Mouse (Mus musculus) kidney, embryonic 14.5 days (tissue): ENCODE measurements around the gene Abcb5. TPM values are rescaled to one million over a fixed set of nuclear protein-coding genes. Genes with fewer than 3 reads are reported as not detected.

Source experiments
- ATAC-seq: fragments of 200-750 bp; cut with Nextera tagmentation; 2 replicates; pipeline ENCODE4 v1.8.0; 2017; ENCODE audit warnings: moderate number of reproducible peaks, mild to moderate bottlenecking, moderate TSS enrichment, moderate library complexity; ENCODE audit not compliant: low FRiP score, low TSS enrichment
- H3K27ac ChIP-seq: fragments of 300-500 bp; sonication (generic); 2 replicates; pipeline ENCODE4 v1.5.1; 2014; ENCODE audit warnings: low read depth, mild to moderate bottlenecking, low read length, moderate library complexity, mixed read lengths
- H3K27me3 ChIP-seq: fragments of 300-500 bp; sonication (generic); 2 replicates; pipeline ENCODE4 v1.6.1; 2014; ENCODE audit warnings: mild to moderate bottlenecking, low read length; ENCODE audit not compliant: control insufficient read depth, insufficient read depth
- H3K36me3 ChIP-seq: fragments of 300-500 bp; sonication (generic); 2 replicates; pipeline ENCODE4 v1.6.1; 2014; ENCODE audit warnings: low read length, mixed read lengths; ENCODE audit not compliant: control insufficient read depth, insufficient read depth
- H3K4me1 ChIP-seq: fragments of 300-500 bp; sonication (generic); 2 replicates; pipeline ENCODE4 v1.6.1; 2014; ENCODE audit warnings: low read length, mixed read lengths; ENCODE audit not compliant: control insufficient read depth, insufficient read depth
- H3K4me2 ChIP-seq: fragments of 300-500 bp; sonication (generic); replicated peaks from 2 replicates; pipeline ENCODE4 v1.6.1; 2014; ENCODE audit warnings: low read depth, mild to moderate bottlenecking, low read length
- H3K4me3 ChIP-seq: fragments of 300-500 bp; sonication (generic); 2 replicates; pipeline ENCODE4 v1.5.1; 2014; ENCODE audit warnings: mild to moderate bottlenecking, low read length
- H3K9ac ChIP-seq: fragments of 300-500 bp; sonication (generic); 2 replicates; pipeline ENCODE4 v1.6.1; 2014; ENCODE audit warnings: low read depth, mild to moderate bottlenecking, low read length, moderate library complexity
- H3K9me3 ChIP-seq: fragments of 300-500 bp; sonication (generic); 2 replicates; pipeline ENCODE4 v1.6.1; 2016; ENCODE audit warnings: low read length; ENCODE audit not compliant: control insufficient read depth
- WGBS: fragments of 180-500 bp; shearing (Covaris S2); extraction: QIAGEN DNeasy Blood & Tissue Kit; methylation state at CpG from one replicate; pipeline ENCODE4 v1.1.7; 2014; 5-methylcytosine and 5-hydroxymethylcytosine counted together
- polyA plus RNA-seq: library from polyadenylated mRNA; unstranded; fragments of >200 nt; fragmentation: Nextera tagmentation; extraction: Ambion mirVana; gene quantifications from 2 replicates; pipeline ENCODE4 v1.2.1, GENCODE M21; 2014

Gene Abcb5
- polyA plus RNA-seq, 1 experiment from 2014 or later = not detected

GRCm38 (mm10) chr12:118837361-118837760 is 128.9 kb downstream of the Abcb5 start:
- Histone ChIP-seq H3K27ac (no peak overlapping the region), H3K4me3 (peak overlapping the region; percentile 53), H3K9me3 (no peaks in the 10 kb centered on the region), H3K36me3 (no peaks in the 10 kb centered on the region), H3K4me1 (no peaks in the 10 kb centered on the region), H3K4me2 (peak overlapping the region; percentile 90), H3K27me3 (peaks cover 69% of the 10 kb centered on the region), H3K9ac (no peak overlapping the region)
- no peak for ATAC-seq
- 2% methylated on average over 11 of the region's 11 CpGs for WGBS

GRCm38 (mm10) chr12:118836411-118837341 is 129.5 kb downstream of the Abcb5 start:
- Histone ChIP-seq H3K9ac (peak overlapping the region; percentile 23; the same call in 1 of the 2 replicates), H3K27ac (no peak overlapping the region), H3K4me2 (peak overlapping the region; percentile 90), H3K4me1 (no peaks in the 10 kb centered on the region), H3K4me3 (peak overlapping the region; percentile 53), H3K36me3 (no peaks in the 10 kb centered on the region), H3K9me3 (no peaks in the 10 kb centered on the region), H3K27me3 (peaks cover 64% of the 10 kb centered on the region)
- peak; percentile 92 for ATAC-seq
- under 1% methylated on average over 60 of the region's 72 CpGs for WGBS

- Histone ChIP-seq H3K4me1 (no peaks in the 10 kb centered on the region), H3K36me3 (no peaks in the 10 kb centered on the region), H3K9ac (no peak overlapping the region), H3K27ac (no peak overlapping the region), H3K4me3 (no peak overlapping the region), H3K4me2 (no peak overlapping the region), H3K27me3 (peaks cover 2% of the 10 kb centered on the region; the same call in 1 of the 2 replicates), H3K9me3 (no peaks in the 10 kb centered on the region)
- no peak for ATAC-seq
- 78% methylated on average over 6 of the region's 6 CpGs for WGBS
These were observed 136.3 kb downstream of the Abcb5 start for GRCm38 (mm10) chr12:118829881-118830280.

Other genes starting within 250 kb of the Abcb5 start
- not detected in 2 replicates for gene Sp8, start 120.1 kb downstream of the Abcb5 start, polyA plus RNA-seq